Mouse (Mus musculus) 3T3-L1 (cell line): Measurements from ENCODE around the gene Gm10720.
"Not testable (repeated sequence)": the region's sequence is repeated elsewhere in the genome, so short reads cannot be mapped to it uniquely, and the experiment has no call there.

Experiments used
- DNase-seq: peaks from one replicate; pipeline ENCODE4 v3.0.0-alpha.2; 2015; ENCODE audit warnings: low read depth, low spot score

Gm10720 gene

GRCm38 (mm10) chr9:3015354-3015753 lies at the start of gene Gm10720:
Gene Gm10720, plus strand, starts transcription at chr9:3015654.
- DNase-seq = not testable (repeated sequence)

GRCm38 (mm10) chr9:3000445-3000972 lies 14.9 kb upstream of the Gm10720 start, which contains the start of gene Gm10722:
Gene Gm10722, plus strand, starts transcription at chr9:3000922.
- peak; percentile 56 for DNase-seq

- DNase-seq = not testable (repeated sequence)
Measured at GRCm38 (mm10) chr9:3001006-3001405, 14.4 kb upstream of the Gm10720 start.

GRCm38 (mm10) chr9:3001948-3002659 lies 13.3 kb upstream of the Gm10720 start:
- peak; percentile 14 for DNase-seq

- not testable (repeated sequence) for DNase-seq
Measured at GRCm38 (mm10) chr9:3002794-3003396, 12.6 kb upstream of the Gm10720 start, which contains the start of gene Gm11168. Gene Gm11168, plus strand, starts transcription at chr9:3003346.

GRCm38 (mm10) chr9:3006179-3006578 lies 9.3 kb upstream of the Gm10720 start:
- not testable (repeated sequence) for DNase-seq

GRCm38 (mm10) chr9:3006636-3007035 lies 8.8 kb upstream of the Gm10720 start:
- not testable (repeated sequence) for DNase-seq

- DNase-seq = peak; percentile 31
Measured at GRCm38 (mm10) chr9:3007272-3007671, 8.2 kb upstream of the Gm10720 start.

GRCm38 (mm10) chr9:3009331-3009730 lies 6.1 kb upstream of the Gm10720 start:
- DNase-seq = not testable (repeated sequence)

GRCm38 (mm10) chr9:3012054-3012621 lies 3.3 kb upstream of the Gm10720 start:
- DNase-seq = not testable (repeated sequence)

- DNase-seq = not testable (repeated sequence)
Measured at GRCm38 (mm10) chr9:3012733-3013279, 2.6 kb upstream of the Gm10720 start, which contains the start of gene Gm10721. Gene Gm10721, plus strand, starts transcription at chr9:3013140.

- DNase-seq = not testable (repeated sequence)
Measured at GRCm38 (mm10) chr9:3015896-3016295, 442 bp downstream of the Gm10720 start.

GRCm38 (mm10) chr9:3017108-3017507 lies 1.7 kb downstream of the Gm10720 start, which contains the start of gene Gm10719:
Gene Gm10719, plus strand, starts transcription at chr9:3017408.
- not testable (repeated sequence) for DNase-seq

- not testable (repeated sequence) for DNase-seq
Measured at GRCm38 (mm10) chr9:3018944-3019343, 3.5 kb downstream of the Gm10720 start.

GRCm38 (mm10) chr9:3019835-3020727 lies 4.6 kb downstream of the Gm10720 start:
- not testable (repeated sequence) for DNase-seq

- peak; percentile 29 for DNase-seq
Measured at GRCm38 (mm10) chr9:3022316-3023008, 7.0 kb downstream of the Gm10720 start.

GRCm38 (mm10) chr9:3023312-3023984 lies 8.0 kb downstream of the Gm10720 start, which contains the start of gene Gm10718:
Gene Gm10718, plus strand, starts transcription at chr9:3023547.
- DNase-seq = not testable (repeated sequence)

GRCm38 (mm10) chr9:3023985-3024648 lies 8.7 kb downstream of the Gm10720 start:
- not testable (repeated sequence) for DNase-seq
